Mouse (Mus musculus) forebrain, embryonic 13.5 days (tissue): ENCODE measurements around the gene Sumf2. TPM values are rescaled to one million over a fixed set of nuclear protein-coding genes. Genes with fewer than 3 reads are reported as not detected.

ENCODE experiments used
- ATAC-seq: fragments of 200-750 bp; cut with Nextera tagmentation; 2 replicates; pipeline ENCODE4 v1.8.0; 2017
- H3K27ac ChIP-seq: fragments of 300-500 bp; sonication (generic); 2 replicates; pipeline ENCODE4 v1.5.1; 2015; ENCODE audit warnings: inconsistent platforms, mild to moderate bottlenecking, moderate library complexity
- H3K27me3 ChIP-seq: fragments of 300-500 bp; sonication (generic); 2 replicates; pipeline ENCODE4 v1.6.1; 2015; ENCODE audit warnings: mild to moderate bottlenecking, inconsistent platforms
- H3K36me3 ChIP-seq: fragments of 300-500 bp; sonication (generic); 2 replicates; pipeline ENCODE4 v1.6.1; 2015; ENCODE audit warnings: mild to moderate bottlenecking, inconsistent platforms; ENCODE audit not compliant: poor library complexity, severe bottlenecking
- H3K4me1 ChIP-seq: fragments of 300-500 bp; sonication (generic); 2 replicates; pipeline ENCODE4 v1.6.1; 2015; ENCODE audit warnings: inconsistent platforms
- H3K4me2 ChIP-seq: fragments of 300-500 bp; sonication (generic); 2 replicates; pipeline ENCODE4 v1.6.1; 2015; ENCODE audit warnings: inconsistent platforms, mild to moderate bottlenecking, moderate library complexity
- H3K4me3 ChIP-seq: fragments of 300-500 bp; sonication (generic); 2 replicates; pipeline ENCODE4 v1.5.1; 2015; ENCODE audit warnings: mild to moderate bottlenecking, inconsistent platforms
- H3K9ac ChIP-seq: fragments of 300-500 bp; sonication (generic); 2 replicates; pipeline ENCODE4 v1.6.1; 2015; ENCODE audit warnings: mild to moderate bottlenecking, inconsistent platforms
- H3K9me3 ChIP-seq: fragments of 300-500 bp; sonication (generic); replicated peaks from 2 replicates; pipeline ENCODE4 v1.6.1; 2016; ENCODE audit warnings: inconsistent platforms
- WGBS: fragments of 180-500 bp; shearing (Covaris S2); methylation state at CpG from one replicate; pipeline ENCODE4 v1.1.7; 2015; 5-methylcytosine and 5-hydroxymethylcytosine counted together
- polyA plus RNA-seq: library from polyadenylated mRNA; unstranded; fragments of >200 nt; fragmentation: Nextera tagmentation; extraction: Ambion mirVana; gene quantifications from 2 replicates; pipeline ENCODE4 v1.2.1, GENCODE M21; 2015

Gene Sumf2
- polyA plus RNA-seq: 34.5 and 35.0 TPM in 2 replicates

DNA sequence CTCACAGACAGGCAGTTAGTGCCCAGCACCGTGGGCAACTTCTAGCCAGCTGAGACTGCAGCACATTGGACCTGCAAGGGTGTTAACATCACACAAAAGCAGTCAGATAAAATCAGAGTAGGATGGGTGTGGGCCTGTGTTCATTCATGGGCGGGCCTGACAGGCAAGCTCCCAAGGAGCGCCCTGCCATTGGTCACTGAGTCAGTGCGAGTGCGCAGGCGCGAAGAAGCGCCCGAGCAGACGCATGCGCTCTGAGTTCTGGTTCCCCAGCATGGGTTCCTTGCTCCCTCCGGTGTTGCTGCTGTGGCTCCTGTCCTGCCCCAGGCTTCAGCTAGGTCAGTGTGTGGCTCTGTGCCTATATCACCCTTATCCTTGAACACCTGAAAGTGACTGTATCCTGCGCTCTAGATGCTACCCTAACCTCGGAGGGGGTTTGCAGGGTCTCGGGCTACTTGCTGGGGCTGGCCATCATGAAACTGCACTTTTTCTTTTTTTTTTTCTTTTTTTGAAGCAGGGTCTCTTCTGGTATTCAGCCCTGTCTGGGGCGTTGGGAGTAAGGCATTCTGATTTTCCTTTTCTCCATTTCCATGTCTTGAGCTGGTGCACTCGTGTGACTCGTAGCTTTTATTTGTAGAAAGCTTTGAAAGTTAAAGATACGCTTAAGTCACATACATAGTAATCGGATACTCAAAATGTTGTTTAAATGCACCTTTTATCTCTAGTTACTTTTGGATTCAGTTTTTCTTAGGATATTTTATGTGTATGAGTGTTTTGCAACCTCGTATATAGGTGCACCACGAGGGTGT, at the start of gene Sumf2:
TSS of gene Sumf2 (plus strand) at position 235 of the 806 bp plus-strand sequence.
- Histone ChIP-seq H3K36me3 (peaks cover 30% of the 10 kb centered on the region), H3K9me3 (no peaks in the 10 kb centered on the region), H3K4me2 (peak within 1 kb of the TSS; percentile 71), H3K9ac (peak within 1 kb of the TSS; percentile 81), H3K4me3 (peak within 1 kb of the TSS; percentile 73), H3K27me3 (no peaks in the 10 kb centered on the region), H3K4me1 (peaks cover 15% of the 10 kb centered on the region), H3K27ac (peak within 1 kb of the TSS; percentile 79)
- peak; percentile 98 for ATAC-seq
- 16% methylated on average over 22 of the region's 22 CpGs for WGBS

GRCm38 (mm10) chr5:129844848-129845247, 1.9 kb upstream of the Sumf2 start:
- Histone ChIP-seq H3K4me2 (no peak overlapping the region), H3K36me3 (peaks cover 27% of the 10 kb centered on the region), H3K27me3 (no peaks in the 10 kb centered on the region), H3K27ac (no peak overlapping the region), H3K9me3 (no peaks in the 10 kb centered on the region), H3K9ac (no peak overlapping the region), H3K4me1 (peaks cover 15% of the 10 kb centered on the region), H3K4me3 (no peak overlapping the region)
- 96% methylated on average over 5 of the region's 5 CpGs for WGBS
- ATAC-seq: no peak

- H3K4me3 ChIP-seq: peak overlapping the region; percentile 73
- H3K27ac ChIP-seq: no peak overlapping the region
- 66% methylated on average over 8 of the region's 8 CpGs for WGBS
- no peak for ATAC-seq
- peak overlapping the region; percentile 71 for H3K4me2 ChIP-seq
- H3K27me3 ChIP-seq: no peaks in the 10 kb centered on the region
- H3K36me3 ChIP-seq: peaks cover 30% of the 10 kb centered on the region
- no peaks in the 10 kb centered on the region for H3K9me3 ChIP-seq
- peak overlapping the region; percentile 81 for H3K9ac ChIP-seq
- peaks cover 15% of the 10 kb centered on the region for H3K4me1 ChIP-seq
Observed at GRCm38 (mm10) chr5:129847558-129847820, 703 bp downstream of the Sumf2 start.

GRCm38 (mm10) chr5:129855163-129855562, 8.4 kb downstream of the Sumf2 start:
- H3K27me3 ChIP-seq: no peaks in the 10 kb centered on the region
- no peak overlapping the region for H3K27ac ChIP-seq
- H3K9ac ChIP-seq: no peak overlapping the region
- peaks cover 58% of the 10 kb centered on the region for H3K36me3 ChIP-seq
- 52% methylated on average over 5 of the region's 5 CpGs for WGBS
- ATAC-seq: no peak
- H3K4me1 ChIP-seq: no peaks in the 10 kb centered on the region
- H3K4me3 ChIP-seq: no peak overlapping the region
- H3K9me3 ChIP-seq: no peaks in the 10 kb centered on the region
- H3K4me2 ChIP-seq: no peak overlapping the region

DNA sequence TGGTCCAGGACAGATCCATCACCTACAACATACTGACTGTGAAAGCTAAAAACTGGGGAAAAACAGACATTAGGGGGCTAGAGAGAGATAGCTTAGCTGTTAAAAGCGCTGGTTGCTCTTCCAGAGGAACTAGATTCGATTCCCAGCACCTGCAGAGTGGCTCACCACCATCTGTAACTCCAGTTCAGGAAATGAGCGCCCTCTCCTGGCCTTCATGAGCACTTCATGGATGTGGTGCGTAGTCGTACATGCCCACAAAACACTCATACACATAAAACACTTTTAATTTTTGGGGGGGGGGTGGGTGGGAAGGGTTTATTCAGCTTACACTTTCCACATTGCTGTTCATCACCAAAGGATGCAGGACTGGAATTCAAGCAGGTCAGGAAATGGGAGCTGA, 9.6 kb downstream of the Sumf2 start:
- no peak for ATAC-seq
- no peaks in the 10 kb centered on the region for H3K4me1 ChIP-seq
- 87% methylated on average over 5 of the region's 5 CpGs for WGBS
- no peaks in the 10 kb centered on the region for H3K27me3 ChIP-seq
- no peak overlapping the region for H3K4me3 ChIP-seq
- no peak overlapping the region for H3K4me2 ChIP-seq
- H3K9ac ChIP-seq: no peak overlapping the region
- H3K27ac ChIP-seq: no peak overlapping the region
- H3K36me3 ChIP-seq: peaks cover 67% of the 10 kb centered on the region
- H3K9me3 ChIP-seq: no peaks in the 10 kb centered on the region

- H3K36me3 ChIP-seq: peaks cover 47% of the 10 kb centered on the region
- no peaks in the 10 kb centered on the region for H3K27me3 ChIP-seq
- no peak overlapping the region for H3K4me2 ChIP-seq
- H3K4me1 ChIP-seq: no peaks in the 10 kb centered on the region
- WGBS: 94% methylated on average over 6 of the region's 6 CpGs
- H3K9ac ChIP-seq: no peak overlapping the region
- no peak for ATAC-seq
- no peaks in the 10 kb centered on the region for H3K9me3 ChIP-seq
- no peak overlapping the region for H3K27ac ChIP-seq
- H3K4me3 ChIP-seq: no peak overlapping the region
Observed at GRCm38 (mm10) chr5:129862325-129862724, 15.5 kb downstream of the Sumf2 start.

- no peak overlapping the region for H3K27ac ChIP-seq
- H3K9me3 ChIP-seq: no peaks in the 10 kb centered on the region
- no peaks in the 10 kb centered on the region for H3K27me3 ChIP-seq
- H3K9ac ChIP-seq: peak overlapping the region; percentile 6; the same call in 1 of the 2 replicates
- 14% methylated on average over 18 of the region's 18 CpGs for WGBS
- no peak for ATAC-seq
- H3K4me1 ChIP-seq: no peaks in the 10 kb centered on the region
- peaks cover 32% of the 10 kb centered on the region for H3K36me3 ChIP-seq
- no peak overlapping the region for H3K4me3 ChIP-seq
- no peak overlapping the region for H3K4me2 ChIP-seq
Observed at GRCm38 (mm10) chr5:129864467-129864866, 17.7 kb downstream of the Sumf2 start.

DNA sequence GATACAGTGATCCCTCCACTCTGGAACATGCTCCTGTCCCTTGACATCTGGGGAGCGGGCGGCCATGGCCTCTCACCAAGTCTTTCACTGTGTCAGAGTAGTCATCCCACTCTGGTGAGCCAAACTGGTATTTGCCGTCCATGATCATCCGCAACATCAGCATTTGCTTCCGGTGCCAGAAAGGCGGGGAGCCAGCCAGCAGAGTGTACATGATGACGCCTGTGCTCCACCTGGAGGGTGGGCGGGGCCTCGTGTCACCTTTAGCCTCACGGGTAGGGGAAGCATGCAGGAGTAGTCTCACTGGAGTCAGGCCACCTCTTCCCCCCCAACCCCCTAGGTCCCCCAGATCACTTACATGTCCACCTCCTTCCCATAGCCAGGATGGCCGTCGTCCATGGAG, 19.1 kb downstream of the Sumf2 start:
- no peak overlapping the region for H3K9ac ChIP-seq
- WGBS: 90% methylated on average over 12 of the region's 12 CpGs
- no peaks in the 10 kb centered on the region for H3K9me3 ChIP-seq
- no peak overlapping the region for H3K4me2 ChIP-seq
- no peak overlapping the region for H3K4me3 ChIP-seq
- H3K27ac ChIP-seq: no peak overlapping the region
- ATAC-seq: no peak
- H3K36me3 ChIP-seq: peaks cover 18% of the 10 kb centered on the region
- H3K4me1 ChIP-seq: no peaks in the 10 kb centered on the region
- H3K27me3 ChIP-seq: no peaks in the 10 kb centered on the region

- no peak overlapping the region for H3K4me2 ChIP-seq
- H3K4me3 ChIP-seq: no peak overlapping the region
- no peak overlapping the region for H3K27ac ChIP-seq
- no peaks in the 10 kb centered on the region for H3K4me1 ChIP-seq
- H3K9ac ChIP-seq: no peak overlapping the region
- H3K27me3 ChIP-seq: no peaks in the 10 kb centered on the region
- no peaks in the 10 kb centered on the region for H3K9me3 ChIP-seq
- 92% methylated on average over 19 of the region's 19 CpGs for WGBS
- ATAC-seq: no peak
- H3K36me3 ChIP-seq: no peaks in the 10 kb centered on the region
Observed at GRCm38 (mm10) chr5:129869238-129869995, 22.6 kb downstream of the Sumf2 start.

DNA sequence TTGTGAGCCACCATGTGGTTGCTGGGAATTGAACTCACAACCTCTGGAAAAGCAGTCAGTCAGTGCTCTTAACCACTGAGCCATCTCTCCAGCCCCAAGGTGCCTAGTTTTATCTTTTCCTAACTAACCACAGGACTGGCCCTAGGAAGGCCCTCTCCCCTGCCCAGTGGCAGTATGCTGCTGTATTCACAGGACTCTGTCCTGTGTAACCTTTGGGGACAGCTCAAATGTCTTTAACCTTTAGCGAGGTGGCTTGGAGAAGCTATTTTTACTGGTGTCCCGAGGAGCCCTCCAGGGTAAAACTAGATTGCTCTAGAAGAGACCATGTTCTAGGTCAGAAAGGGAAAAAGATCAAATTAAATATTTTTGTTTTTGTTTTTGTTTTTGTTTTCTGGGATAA, 24.5 kb downstream of the Sumf2 start:
- no peaks in the 10 kb centered on the region for H3K36me3 ChIP-seq
- H3K27me3 ChIP-seq: no peaks in the 10 kb centered on the region
- H3K9ac ChIP-seq: no peak overlapping the region
- 85% methylated on average over 2 of the region's 2 CpGs for WGBS
- no peaks in the 10 kb centered on the region for H3K4me1 ChIP-seq
- no peak overlapping the region for H3K4me3 ChIP-seq
- H3K27ac ChIP-seq: no peak overlapping the region
- no peak overlapping the region for H3K4me2 ChIP-seq
- no peak for ATAC-seq
- no peaks in the 10 kb centered on the region for H3K9me3 ChIP-seq

GRCm38 (mm10) chr5:129873942-129874341, 27.2 kb downstream of the Sumf2 start:
- Histone ChIP-seq H3K27ac (no peak overlapping the region), H3K4me3 (no peak overlapping the region), H3K27me3 (no peaks in the 10 kb centered on the region), H3K4me2 (no peak overlapping the region), H3K36me3 (peaks cover 6% of the 10 kb centered on the region; the same call in 1 of the 2 replicates), H3K4me1 (no peaks in the 10 kb centered on the region), H3K9ac (no peak overlapping the region), H3K9me3 (no peaks in the 10 kb centered on the region; the same call in 1 of the 2 replicates)
- no peak for ATAC-seq
- 84% methylated on average over 12 of the region's 12 CpGs for WGBS

GRCm38 (mm10) chr5:129875098-129875497, 28.3 kb downstream of the Sumf2 start:
- H3K27ac ChIP-seq: no peak overlapping the region
- peaks cover 13% of the 10 kb centered on the region; the same call in 1 of the 2 replicates for H3K36me3 ChIP-seq
- H3K4me3 ChIP-seq: no peak overlapping the region
- WGBS: 83% methylated on average over 11 of the region's 11 CpGs
- no peak overlapping the region for H3K9ac ChIP-seq
- H3K4me2 ChIP-seq: no peak overlapping the region
- no peaks in the 10 kb centered on the region; the same call in 1 of the 2 replicates for H3K9me3 ChIP-seq
- ATAC-seq: no peak
- H3K4me1 ChIP-seq: no peaks in the 10 kb centered on the region
- H3K27me3 ChIP-seq: no peaks in the 10 kb centered on the region
